Mouse (Mus musculus) heart, postnatal 14 days (tissue): Measurements from ENCODE around the gene Hist1h4i. TPM values are rescaled to one million over a fixed set of nuclear protein-coding genes. Genes with fewer than 3 reads are reported as not detected.

Experiments
- DNase-seq, 2 experiments: peaks; one replicate each; pipeline ENCODE4 v3.0.0; 2021 to 2022
- intact Hi-C: fragments of 180-260 bp; cut with DNase I; formaldehyde crosslinking; loops from one replicate; pipeline ENCODE4 v1.15.1; 2025
- total RNA-seq, 2 experiments: library from RNA; stranded (reverse); gene quantifications; 2 replicates each; pipeline ENCODE4 v1.2.3; 2021

The Hist1h4i gene
- total RNA-seq, 2 experiments from 2014 or later = 29.6 to 55.4 TPM

- no peak for DNase-seq
- intact Hi-C loops = loop anchor here (5.0 to 10.0 kb wide), 2 partner anchors 615 to 1432 kb away; partner anchors contain the start of gene Zkscan3
Measured at GRCm38 (mm10) chr13:22019934-22020835, 21.0 kb downstream of the Hist1h4i start.

GRCm38 (mm10) chr13:22015479-22016450 lies 25.4 kb downstream of the Hist1h4i start:
- intact Hi-C loops = no loop called here

GRCm38 (mm10) chr13:22014411-22014845 lies 26.7 kb downstream of the Hist1h4i start:
- DNase-seq = peak in 1 of 2 experiments; percentile 23
- intact Hi-C loops = no loop called here

More at GRCm38 (mm10) chr13:22015479-22016450, 25.4 kb downstream of the Hist1h4i start:
- peak; percentile 69 to 78 for DNase-seq

- no peak for DNase-seq
- intact Hi-C loops = no loop called here
Measured at GRCm38 (mm10) chr13:22013716-22014115, 27.4 kb downstream of the Hist1h4i start.

- intact Hi-C loops = no loop called here
- no peak for DNase-seq
Measured at GRCm38 (mm10) chr13:22009642-22010041, 31.5 kb downstream of the Hist1h4i start, which contains the start of gene Prss16. Prss16 (minus strand) TSS chr13:22009742.

- intact Hi-C loops = no loop called here
- DNase-seq = no peak
Measured at GRCm38 (mm10) chr13:22008707-22009106, 32.5 kb downstream of the Hist1h4i start.

GRCm38 (mm10) chr13:22007872-22008271 lies 33.3 kb downstream of the Hist1h4i start:
- DNase-seq = no peak
- intact Hi-C loops = no loop called here

- intact Hi-C loops = no loop called here
- no peak for DNase-seq
Measured at GRCm38 (mm10) chr13:22007121-22007510, 34.0 kb downstream of the Hist1h4i start.

- intact Hi-C loops = no loop called here
Measured at GRCm38 (mm10) chr13:22006334-22007120, 34.6 kb downstream of the Hist1h4i start.

GRCm38 (mm10) chr13:22005605-22006333 lies 35.4 kb downstream of the Hist1h4i start:
- peak; percentile 49 to 50 for DNase-seq
- intact Hi-C loops = no loop called here

More at GRCm38 (mm10) chr13:22006334-22007120, 34.6 kb downstream of the Hist1h4i start:
- peak in 1 of 2 experiments; percentile 40 for DNase-seq

GRCm38 (mm10) chr13:22001823-22002222 lies 39.3 kb downstream of the Hist1h4i start:
- no peak for DNase-seq
- intact Hi-C loops = no loop called here

GRCm38 (mm10) chr13:22001346-22001745 lies 39.8 kb downstream of the Hist1h4i start:
- intact Hi-C loops = no loop called here
- DNase-seq = no peak

GRCm38 (mm10) chr13:21999147-21999546 lies 42.0 kb downstream of the Hist1h4i start:
- intact Hi-C loops = no loop called here
- no peak for DNase-seq

- DNase-seq = no peak
- intact Hi-C loops = no loop called here
Measured at GRCm38 (mm10) chr13:21998412-21998811, 42.8 kb downstream of the Hist1h4i start.

- intact Hi-C loops = loop anchor here (2.0 kb wide), 1 partner anchor 23 kb away; no protein-coding TSS in a partner anchor
- DNase-seq = no peak
Measured at GRCm38 (mm10) chr13:21997821-21998220, 43.3 kb downstream of the Hist1h4i start.

GRCm38 (mm10) chr13:21997201-21997820 lies 43.9 kb downstream of the Hist1h4i start:
- intact Hi-C loops = loop anchor here (2.0 kb wide), 1 partner anchor 23 kb away; no protein-coding TSS in a partner anchor
- DNase-seq = no peak

GRCm38 (mm10) chr13:21996840-21997185 lies 44.3 kb downstream of the Hist1h4i start:
- DNase-seq = no peak
- intact Hi-C loops = loop anchor here (2.0 kb wide), 1 partner anchor 22 kb away; no protein-coding TSS in a partner anchor

- DNase-seq = no peak
- intact Hi-C loops = loop anchor here (2.0 kb wide), 1 partner anchor 21 kb away; no protein-coding TSS in a partner anchor
Measured at GRCm38 (mm10) chr13:21996101-21996839, 44.9 kb downstream of the Hist1h4i start.
